Mouse (Mus musculus) neutrophil, adult 83 days (primary cell): Measurements from ENCODE around the gene Fam124a. TPM values are rescaled to one million over a fixed set of nuclear protein-coding genes. Genes with fewer than 3 reads are reported as not detected.

Experiments used
- total RNA-seq, 2 experiments: library from RNA; stranded (reverse); gene quantifications; one replicate each; pipeline ENCODE4 v1.2.4; 2023

Gene Fam124a
- total RNA-seq, result not detected

DNA sequence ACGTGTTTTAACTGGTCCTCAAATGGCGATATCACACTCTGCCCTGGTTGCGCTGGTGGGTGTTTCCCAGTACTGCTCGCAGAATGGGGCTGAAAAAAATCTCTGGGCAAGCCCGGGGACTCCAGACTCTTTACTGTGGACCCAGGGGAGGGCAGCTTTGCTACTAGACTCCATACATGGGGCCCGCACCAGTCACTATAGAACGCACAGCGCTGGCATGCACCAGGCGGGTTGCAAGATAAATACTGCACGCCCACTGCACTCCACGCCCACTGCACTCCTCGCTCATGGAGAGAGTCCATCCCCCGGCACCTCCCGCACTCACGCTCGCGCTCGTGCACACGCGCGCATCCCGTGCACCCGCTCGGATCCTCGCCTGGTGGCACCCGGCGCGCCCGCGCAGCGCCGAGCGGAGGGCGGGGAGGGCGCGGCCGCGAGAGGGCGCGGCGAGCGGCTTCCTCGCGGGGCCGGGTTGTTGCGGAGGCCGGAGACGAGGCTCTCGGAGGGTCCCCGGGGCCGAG is at the start of gene Fam124a:
Gene Fam124a (plus strand): TSS at position 429 of the 521 bp plus-strand sequence.

GRCm38 (mm10) chr14:62566821-62567220 is 11.3 kb downstream of the Fam124a start, which contains the start of gene Gm4131:
Gm4131 (minus strand) TSS chr14:62566921.

Other genes starting within 250 kb of the Fam124a start
- gene Gucy1b2, start 99.4 kb upstream of the Fam124a start, total RNA-seq, result not detected
- gene Gm4131, start 11.2 kb downstream of the Fam124a start, total RNA-seq, result not detected
- gene Serpine3, start 107.9 kb downstream of the Fam124a start, total RNA-seq, result not detected
- gene Ints6, start 205.4 kb downstream of the Fam124a start, total RNA-seq, result 10 to 100 TPM; 35.0 to 35.8 TPM